Mouse (Mus musculus): ENCODE measurements around the gene Tap1.
A peak's percentile ranks its signal among the peaks of the same experiment; 100 is the strongest.

Tap1 gene

DNA sequence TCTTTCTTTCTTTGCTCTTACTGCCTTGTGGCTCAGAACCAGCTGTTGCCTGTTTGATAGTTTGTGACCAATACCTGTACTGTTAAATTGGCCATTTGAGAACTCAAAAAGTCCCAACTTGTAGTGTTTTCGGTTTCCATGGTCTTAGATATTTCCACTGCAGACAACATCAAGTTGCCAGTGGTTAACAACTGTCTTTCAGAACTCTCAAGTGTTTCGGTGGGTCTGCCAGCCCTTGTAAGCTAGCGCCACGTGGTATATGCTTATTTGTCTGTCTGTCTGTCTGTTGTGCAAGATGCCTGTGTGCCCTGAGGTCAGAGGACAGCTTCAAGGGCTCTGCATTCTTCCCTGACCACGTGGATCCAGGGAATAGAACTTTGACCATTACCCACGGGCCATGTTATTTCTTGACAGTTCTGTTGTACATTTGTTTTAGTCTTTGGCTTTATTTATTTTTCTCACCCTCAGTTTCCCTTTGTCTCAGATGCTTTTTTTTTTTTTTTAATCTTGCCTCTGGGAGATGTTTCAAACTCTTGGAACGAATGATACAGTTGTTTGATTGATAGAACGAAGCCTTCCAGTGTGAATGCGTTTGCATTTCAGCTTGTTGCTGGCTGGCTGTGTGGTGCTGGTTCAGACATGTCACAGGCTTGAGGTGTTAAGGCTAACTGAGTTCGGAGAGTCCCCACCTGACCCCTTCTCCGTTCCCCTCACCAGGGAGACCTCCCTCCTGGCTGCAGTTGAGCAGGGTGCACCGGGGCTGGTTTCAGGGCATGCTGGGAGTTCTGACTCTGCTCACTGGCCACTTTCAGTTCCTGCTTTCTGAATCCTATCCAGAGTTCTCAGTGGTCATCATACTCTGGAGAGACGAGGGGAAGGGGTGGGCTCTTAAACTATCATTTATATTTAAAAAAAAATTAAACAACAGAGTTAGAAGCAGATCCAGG, 7.2 kb upstream of the Tap1 start:
- DNase-seq (ENCODE audit: inconsistent ontology term), result no peak

DNA sequence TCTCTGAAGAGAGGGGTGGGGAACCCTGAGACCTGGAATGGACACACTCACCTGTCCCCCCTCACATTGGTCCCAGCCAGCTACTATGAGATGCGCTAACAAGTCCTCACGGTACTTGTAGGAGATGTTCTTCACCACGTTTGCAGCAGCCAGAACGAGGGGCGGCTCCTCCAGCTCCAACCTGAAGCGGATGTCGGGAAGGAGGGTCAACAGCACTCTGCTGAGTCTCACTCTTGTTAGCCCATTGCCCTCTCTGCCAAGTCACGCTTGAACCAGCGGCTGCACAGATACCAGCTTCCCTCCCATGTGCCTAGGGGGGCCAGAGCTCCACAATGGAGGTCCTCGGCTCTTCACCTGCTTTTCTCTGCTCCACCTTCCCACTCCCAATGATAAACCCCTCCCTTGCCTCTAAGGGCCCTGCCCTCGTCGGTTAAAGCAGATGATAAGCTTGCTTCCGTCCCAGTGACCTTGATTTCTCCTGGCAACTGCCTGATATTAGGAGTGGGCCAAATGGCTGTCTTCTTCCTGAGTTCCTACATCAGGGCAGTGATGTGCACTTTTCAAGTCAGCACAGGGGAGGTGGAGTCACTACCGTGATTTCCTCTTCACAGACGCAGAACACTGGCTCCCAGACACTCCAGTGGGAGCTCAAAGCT, 3.7 kb upstream of the Tap1 start:
- no peak for DNase-seq (ENCODE audit: inconsistent ontology term)

DNA sequence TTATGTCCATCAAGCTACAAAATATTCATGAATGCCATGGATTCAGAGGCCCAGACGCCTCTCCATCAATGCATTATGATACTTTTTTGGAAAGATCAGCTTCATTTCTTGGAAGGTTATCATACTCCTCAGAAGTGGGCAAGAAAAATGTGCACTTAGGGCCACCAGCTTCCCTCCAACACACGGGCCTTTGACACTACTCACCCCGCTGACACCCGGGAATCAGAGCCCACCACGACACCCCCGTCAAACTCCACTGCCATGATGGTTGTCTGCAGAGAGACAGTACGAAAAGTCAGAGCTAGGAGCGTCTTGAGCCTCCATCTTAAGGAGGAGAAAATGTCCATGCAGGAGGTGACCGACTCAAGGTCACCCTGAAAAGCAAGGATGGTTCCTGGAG, 1.8 kb upstream of the Tap1 start:
- DNase-seq (ENCODE audit: inconsistent ontology term), result no peak

DNA sequence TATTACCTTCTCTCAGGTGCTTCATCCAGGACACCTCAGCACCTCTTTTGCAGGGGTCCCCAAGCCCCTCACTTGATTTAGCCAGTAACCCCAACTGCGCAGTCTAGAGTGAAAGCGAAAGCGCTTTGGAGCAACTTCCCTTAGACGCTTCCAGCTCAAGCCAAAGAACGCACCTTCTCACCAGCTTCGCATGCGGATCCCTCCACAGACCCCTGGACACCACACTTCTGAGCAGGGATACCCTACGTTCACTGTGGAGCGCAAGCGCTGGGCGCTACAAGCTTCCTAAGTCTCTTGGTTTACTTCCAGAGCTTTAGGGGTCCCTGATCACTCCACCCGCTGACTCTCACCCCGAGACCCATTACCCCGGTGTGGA, 480 bp upstream of the Tap1 start:
- DNase-seq (ENCODE audit: inconsistent ontology term), result no peak

DNA sequence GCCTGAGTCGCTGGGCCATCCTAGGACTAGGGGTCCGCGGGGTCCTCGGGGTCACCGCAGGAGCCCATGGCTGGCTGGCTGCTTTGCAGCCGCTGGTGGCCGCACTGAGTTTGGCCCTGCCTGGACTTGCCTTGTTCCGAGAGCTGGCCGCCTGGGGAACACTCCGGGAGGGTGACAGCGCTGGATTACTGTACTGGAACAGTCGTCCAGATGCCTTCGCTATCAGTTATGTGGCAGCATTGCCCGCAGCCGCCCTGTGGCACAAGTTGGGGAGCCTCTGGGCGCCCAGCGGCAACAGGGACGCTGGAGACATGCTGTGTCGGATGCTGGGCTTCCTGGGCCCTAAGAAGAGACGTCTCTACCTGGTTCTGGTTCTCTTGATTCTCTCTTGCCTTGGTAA, 657 bp downstream of the Tap1 start:
- DNase-seq (ENCODE audit: inconsistent ontology term), result no peak

DNA sequence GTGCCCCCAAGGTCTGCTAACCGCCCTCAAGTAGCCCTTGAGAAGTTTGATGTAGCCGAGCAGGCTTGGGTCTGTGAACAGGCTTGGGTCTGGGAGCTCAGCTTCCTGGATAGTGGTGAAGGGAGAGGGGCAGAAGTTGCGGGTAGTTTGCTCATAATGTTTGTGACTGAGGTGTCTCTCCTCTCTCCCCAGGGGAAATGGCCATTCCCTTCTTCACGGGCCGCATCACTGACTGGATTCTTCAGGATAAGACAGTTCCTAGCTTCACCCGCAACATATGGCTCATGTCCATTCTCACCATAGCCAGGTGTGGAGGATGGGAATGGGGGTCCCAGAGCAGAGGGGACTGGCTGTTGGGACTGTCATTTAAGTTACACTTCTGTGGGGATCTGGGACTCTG, 1.6 kb downstream of the Tap1 start:
- DNase-seq (ENCODE audit: inconsistent ontology term), result no peak

DNA sequence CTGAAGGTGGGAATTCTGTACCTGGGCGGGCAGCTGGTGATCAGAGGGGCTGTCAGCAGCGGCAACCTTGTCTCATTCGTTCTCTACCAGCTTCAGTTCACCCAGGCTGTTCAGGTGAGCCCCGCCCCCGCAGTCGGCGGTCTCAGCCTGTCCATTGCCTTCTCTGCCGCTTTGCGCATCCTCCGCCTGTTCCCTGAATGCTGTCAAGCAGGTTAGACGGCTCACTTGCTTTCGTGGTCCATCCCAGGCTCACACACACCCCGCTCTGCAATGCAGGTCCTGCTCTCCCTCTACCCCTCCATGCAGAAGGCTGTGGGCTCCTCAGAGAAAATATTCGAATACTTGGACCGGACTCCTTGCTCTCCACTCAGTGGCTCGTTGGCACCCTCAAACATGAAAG, 5.5 kb downstream of the Tap1 start:
- DNase-seq (ENCODE audit: inconsistent ontology term), result no peak

DNA sequence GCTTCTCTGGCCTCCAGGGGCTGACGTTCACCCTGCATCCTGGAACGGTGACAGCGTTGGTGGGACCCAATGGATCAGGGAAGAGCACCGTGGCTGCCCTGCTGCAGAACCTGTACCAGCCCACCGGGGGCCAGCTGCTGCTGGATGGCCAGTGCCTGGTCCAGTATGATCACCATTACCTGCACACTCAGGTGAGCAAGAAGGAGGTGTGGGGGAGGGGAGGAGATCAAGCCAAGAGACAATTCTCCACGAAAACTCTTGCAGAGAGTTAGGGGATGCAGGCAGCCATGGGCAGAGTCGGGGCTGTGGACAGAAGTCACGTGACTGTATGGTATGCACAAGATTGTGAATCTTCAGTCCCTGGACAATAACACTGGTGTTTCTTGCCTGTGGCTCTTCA, 6.1 kb downstream of the Tap1 start:
- no peak for DNase-seq (ENCODE audit: inconsistent ontology term)

DNA sequence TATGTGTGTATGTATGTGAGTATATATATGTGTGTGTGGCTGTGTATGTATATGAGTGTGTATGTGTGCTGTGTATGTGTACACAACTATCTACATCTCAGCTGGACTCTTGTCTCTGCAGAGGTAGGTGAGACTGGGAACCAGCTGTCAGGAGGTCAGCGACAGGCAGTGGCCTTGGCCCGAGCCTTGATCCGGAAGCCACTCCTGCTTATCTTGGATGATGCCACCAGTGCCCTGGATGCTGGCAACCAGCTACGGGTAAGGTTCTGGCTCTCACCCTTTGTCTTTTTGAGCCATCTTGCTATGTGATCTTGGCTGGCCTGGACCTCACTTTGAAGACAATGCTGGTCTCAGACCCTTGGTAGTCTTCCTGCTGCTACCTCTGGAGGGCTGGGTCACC, 7.4 kb downstream of the Tap1 start:
- DNase-seq (ENCODE audit: inconsistent ontology term), result no peak

DNA sequence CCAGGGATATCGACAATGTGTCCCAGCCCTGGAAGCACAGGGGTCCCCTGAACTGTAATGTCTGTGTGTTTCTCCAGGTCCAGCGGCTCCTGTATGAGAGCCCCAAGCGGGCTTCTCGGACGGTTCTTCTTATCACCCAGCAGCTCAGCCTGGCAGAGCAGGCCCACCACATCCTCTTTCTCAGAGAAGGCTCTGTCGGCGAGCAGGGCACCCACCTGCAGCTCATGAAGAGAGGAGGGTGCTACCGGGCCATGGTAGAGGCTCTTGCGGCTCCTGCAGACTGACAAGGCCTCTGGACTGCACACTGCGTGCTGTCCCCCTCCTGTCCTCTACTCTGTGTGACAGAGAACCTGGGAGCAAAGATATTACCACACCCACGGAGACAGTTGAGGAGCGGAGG, 9.1 kb downstream of the Tap1 start:
- DNase-seq (ENCODE audit: inconsistent ontology term), result no peak

DNA sequence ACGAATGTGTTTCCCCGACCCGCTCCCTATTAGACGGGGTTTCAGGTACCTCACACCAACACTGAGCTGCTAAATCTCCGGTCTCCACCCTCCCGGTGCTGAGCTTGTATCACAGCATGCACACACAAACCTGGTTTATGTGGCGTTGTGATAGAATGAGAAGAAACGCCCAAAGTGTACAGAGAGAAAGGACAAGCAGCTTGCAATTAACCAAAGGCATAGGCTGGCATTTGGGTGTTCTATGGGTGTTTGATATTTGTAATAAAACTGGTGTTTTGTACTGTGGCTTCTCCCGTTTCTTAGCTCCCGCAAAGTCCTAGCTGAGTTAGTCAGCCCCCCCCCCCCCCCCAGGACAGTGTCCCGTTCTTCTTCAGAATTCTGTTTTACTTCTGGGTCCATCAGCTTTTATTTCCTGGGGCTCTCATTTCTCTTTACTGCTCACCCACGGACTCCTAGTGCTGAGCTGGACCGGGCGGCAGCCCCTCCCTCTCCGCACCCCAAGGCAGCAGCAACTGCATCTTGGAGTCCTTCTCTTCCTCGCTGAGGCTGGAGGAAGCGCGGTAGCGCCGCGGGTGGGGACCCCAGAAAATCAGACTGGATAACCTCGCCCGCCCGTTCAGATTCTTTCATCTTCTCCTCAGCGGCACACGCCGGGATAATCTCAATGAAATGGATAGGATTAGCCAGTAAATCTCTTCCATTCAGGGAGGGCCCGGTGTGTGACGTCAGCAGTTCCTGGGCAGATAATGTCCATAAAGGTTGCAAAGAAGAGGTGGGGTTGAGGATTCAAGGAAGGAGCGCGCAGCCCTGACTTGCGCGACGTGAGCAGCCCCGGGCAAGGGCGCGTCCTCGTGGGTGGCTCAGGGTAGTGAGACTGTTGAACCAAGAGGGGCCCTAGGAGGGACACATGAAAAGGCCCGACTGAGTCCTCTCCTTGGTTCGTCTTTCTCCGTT, 9.9 kb downstream of the Tap1 start, which contains the start of gene Psmb8:
Gene Psmb8 (plus strand): TSS at position 781 of the 954 bp plus-strand sequence.
- peak; percentile 91 for DNase-seq (ENCODE audit: inconsistent ontology term)

DNA sequence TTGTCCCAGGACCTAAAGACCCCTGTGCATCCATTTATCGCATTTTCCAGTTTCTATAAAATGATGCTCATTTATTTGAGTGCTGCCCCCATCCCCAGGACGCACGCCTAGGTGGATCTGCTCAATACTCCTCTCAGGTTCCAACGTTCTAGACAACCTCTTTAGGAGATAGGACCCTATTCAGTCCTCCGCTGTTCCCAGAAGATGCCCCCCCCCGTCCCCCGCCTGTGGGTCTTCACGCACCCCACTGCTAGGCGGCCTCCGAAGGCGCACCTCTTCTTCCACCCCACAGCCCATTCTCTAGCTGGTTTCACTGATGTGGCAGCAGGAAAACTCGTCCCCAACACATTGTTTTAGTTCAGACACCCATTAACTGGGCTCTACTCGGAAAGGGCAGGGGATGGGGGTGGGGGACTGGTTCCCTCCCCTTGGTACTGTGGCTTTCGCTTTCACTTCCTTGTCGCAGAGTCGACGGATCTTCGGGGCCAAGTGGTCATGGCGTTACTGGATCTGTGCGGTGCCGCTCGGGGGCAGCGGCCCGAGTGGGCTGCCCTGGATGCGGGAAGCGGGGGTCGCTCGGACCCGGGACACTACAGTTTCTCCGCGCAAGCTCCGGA, 10.7 kb downstream of the Tap1 start:
- DNase-seq (ENCODE audit: inconsistent ontology term), result peak; percentile 85

DNA sequence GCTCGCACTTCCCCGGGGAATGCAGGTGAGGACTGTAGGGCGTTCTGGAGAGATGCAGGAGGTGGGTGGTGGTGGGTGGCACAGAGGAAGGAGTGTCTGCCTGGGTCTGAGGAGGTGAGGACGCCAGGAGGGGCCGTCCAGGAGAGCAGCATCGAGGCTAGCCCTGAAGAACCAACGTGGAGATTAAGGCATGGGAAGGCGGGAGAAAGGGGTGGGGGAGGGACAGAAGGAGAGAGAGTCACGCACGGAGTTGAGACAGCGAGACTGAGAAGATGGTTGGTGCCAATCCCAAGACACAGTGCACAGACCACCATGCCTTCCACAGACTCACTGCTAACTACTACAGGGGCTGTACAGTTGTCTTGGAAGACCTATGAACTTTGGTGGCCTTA, 11.2 kb downstream of the Tap1 start:
- peak; percentile 20 for DNase-seq (ENCODE audit: inconsistent ontology term)

DNA sequence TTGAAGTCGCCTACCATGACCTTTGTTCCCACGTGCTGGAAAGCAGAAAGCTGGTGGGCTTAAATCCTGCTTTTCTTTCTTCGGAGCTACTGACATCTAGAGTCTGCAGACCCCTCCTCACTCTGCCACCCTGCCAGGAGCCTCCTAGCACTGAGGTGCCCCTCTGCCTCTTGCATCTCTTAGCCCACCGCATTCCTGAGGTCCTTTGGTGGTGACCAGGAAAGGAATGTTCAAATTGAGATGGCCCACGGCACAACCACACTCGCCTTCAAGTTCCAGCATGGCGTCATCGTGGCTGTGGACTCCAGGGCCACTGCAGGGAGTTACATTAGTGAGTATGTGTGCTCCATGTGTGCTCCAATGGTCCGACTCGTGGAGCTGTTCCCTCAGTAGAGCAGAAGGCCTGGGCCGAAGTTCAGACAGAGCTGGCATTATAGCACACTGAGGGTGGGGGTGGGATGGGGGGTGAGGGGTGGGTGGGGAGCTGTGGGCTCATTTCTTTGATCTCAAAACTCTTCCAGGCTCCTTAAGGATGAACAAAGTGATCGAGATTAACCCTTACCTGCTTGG, 11.8 kb downstream of the Tap1 start:
- DNase-seq (ENCODE audit: inconsistent ontology term), result peak; percentile 17

DNA sequence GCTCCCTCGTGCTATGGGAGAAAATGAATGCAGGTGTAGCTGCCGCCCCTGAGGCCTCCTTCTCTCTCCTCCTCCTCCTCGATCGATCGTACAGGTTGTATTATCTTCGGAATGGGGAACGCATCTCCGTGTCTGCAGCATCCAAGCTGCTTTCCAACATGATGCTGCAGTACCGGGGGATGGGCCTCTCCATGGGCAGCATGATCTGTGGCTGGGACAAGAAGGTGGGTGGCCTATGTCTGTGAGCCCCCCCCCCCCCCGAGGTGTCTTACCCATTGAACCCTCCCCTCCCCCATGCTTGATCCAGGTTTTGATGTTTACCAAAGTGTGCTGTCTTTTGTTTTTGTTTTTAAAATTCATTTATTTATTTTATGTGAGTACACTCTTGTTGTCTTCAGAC, 12.7 kb downstream of the Tap1 start:
- no peak for DNase-seq (ENCODE audit: inconsistent ontology term)

DNA sequence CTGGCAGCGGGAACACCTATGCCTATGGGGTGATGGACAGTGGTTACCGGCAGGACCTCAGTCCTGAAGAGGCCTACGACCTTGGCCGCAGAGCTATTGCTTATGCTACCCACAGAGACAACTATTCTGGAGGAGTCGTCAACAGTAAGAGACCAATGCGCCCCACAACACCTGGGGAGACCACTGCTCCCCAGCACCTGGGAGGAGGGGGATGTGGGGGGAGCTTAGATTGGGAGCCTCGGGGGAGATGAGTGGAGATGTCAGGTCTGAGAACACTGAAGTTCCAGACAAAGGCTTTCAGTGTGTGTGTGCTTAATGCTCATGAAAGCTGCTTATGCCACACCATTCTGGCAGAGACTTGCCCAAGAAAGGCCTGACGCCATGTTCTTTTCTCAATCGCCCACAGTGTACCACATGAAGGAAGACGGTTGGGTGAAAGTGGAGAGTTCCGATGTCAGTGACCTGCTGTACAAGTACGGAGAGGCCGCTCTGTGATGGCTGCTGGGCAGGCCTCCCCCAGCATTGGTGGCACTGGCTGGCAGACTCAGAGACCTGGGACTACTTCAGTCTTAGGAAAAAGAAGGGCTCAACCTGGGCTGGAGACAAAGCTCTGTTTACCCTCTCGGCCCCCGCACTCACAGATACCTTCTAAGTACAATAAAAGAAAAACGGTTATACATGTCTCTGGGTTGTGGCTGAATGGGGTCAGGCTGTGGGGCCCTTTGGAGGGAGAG, 13.6 kb downstream of the Tap1 start:
- no peak for DNase-seq (ENCODE audit: inconsistent ontology term)

DNA sequence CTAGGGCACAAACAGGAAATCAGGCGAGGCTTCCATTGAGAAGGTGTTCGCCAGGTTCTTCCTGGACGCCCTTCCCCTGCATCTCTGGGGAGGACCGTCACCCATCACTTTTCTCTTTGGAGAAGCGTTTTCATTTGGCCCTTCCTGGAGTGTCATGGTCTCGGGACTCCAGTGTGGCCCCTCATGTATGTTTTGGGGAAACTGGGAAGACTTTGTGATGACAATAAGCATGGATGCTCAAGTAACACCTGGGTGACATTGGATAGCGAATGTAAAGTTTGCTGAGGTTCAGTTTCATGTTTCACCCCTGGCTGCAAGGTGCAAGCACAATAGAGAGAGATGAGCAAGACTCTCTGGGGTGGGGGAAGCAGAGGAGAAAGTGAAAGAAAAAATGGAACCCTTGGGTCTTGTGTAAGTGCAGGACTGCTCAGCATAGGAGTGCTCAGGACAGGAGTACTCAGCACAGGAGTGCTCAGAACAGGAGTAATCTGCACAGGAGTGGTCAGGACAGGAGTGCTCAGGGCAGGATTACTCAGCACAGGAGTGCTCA, 14.2 kb downstream of the Tap1 start:
- DNase-seq (ENCODE audit: inconsistent ontology term), result no peak

DNA sequence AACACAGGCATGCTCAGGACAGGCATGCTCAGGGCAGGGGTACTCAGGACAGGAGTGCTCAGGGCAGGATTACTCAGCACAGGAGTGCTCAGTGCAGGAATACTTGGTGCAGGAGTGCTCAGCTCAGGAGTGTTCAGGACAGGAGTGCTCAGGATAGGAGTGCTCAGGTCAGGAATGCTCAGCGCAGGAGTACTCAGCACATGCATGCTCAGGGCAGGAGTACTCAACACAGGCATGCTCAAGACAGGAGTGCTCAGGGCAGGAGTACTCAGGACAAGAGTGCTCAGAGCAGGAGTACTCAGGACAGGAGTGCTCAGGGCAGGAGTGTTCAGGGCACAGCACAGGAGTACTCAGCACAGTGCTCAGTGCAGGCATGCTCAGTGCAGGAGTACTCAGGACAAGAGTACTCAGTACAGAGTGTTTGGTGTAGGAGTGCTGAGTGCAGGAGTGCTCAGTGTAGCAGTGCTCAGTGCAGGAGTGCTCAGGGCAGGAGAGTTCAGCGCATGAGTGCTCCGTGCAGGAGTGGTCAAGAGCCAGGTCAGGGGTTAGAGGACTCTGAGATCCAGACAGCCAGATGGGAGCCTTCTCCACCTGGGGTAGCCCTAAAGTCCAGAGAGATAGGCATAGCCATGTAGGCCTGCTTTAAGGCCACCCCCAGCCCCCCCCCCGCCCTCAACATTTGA, 15.5 kb downstream of the Tap1 start:
- no peak for DNase-seq (ENCODE audit: inconsistent ontology term)

DNA sequence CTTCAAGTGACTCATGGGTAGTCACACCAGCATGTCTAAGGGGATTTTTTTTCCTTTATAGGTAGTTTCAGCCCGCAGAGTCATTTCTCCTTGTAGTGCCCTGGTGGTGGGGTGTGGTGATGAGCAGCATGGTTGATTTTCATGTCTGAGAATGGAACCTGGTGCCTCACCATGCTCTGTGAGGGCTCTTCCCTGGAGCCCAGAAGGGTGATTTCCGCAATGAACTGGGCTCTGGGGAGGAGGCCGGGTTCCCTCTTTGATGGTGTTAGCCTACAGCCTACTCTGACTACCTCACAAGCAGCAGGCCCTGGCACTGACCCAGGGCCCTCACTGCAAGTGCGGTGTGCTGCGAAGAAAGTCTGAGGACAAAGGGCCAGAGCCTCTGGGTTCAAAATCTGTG, 16.1 kb downstream of the Tap1 start, which contains the start of gene Tap2:
Gene Tap2 (plus strand): TSS at position 84 of the 400 bp plus-strand sequence.
- DNase-seq (ENCODE audit: inconsistent ontology term), result peak; percentile 16
